Mouse (Mus musculus): ENCODE measurements around the gene Hrg. TPM values are rescaled to one million over a fixed set of nuclear protein-coding genes. Genes with fewer than 3 reads are reported as not detected.
"Not testable (repeated sequence)": the region's sequence is repeated elsewhere in the genome, so short reads cannot be mapped to it uniquely, and the experiment has no call there.

The Hrg gene
- total RNA-seq, 2 experiments from 2014 or later, result not detected

DNA sequence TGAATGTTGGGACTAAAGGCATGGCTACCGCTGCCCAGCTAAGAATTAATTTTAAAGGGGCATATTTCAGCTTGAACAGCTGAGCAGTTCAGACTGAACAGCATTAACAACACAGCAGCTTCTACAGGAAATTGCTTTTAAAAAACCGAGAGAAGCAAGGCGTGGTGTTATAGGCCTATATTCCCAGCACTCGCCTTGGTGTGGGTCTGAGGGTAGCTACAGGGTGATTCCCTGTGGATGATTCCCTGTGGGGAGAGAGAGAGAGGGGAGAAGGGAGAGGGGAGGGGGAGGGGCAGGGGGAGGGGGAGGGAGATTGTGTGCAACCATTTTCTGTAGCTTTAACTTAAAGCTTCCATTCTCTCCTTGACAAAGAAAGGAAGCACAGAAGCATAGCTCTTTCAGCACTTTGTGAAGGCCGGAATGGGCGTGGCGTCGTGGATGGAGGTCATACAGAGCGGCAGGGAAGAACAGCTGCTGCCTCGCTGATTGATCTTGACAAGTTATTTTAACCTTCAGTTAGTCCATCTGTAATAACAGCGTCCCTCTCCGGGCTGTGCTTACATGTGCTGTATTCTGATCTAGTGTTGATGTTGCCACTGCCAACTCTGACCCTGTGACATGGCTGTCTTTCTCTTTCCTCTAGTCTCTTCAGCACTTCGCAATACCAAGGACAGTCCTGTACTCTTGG lies 4.7 kb downstream of the Hrg start:
- ATAC-seq (replicated peaks; ENCODE audit: low FRiP score, poor library complexity, severe bottlenecking), result no peak

DNA sequence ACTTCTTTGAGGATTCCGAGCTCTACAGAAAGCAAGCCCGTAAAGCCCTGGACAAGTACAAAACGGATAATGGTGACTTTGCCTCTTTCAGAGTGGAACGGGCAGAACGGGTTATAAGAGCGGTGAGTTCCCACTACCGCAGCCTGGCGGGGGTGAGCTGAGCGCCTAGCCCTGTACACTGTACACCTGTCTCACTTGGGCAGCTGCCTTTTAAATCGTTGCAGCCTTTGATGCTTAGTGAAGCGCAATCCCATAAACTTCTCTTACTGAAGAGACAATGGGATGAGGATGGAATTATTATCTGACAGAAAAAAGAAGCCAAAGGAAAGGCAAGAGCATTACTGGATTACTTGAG lies 5.2 kb downstream of the Hrg start:
- ATAC-seq (replicated peaks; ENCODE audit: low FRiP score, poor library complexity, severe bottlenecking), result no peak

DNA sequence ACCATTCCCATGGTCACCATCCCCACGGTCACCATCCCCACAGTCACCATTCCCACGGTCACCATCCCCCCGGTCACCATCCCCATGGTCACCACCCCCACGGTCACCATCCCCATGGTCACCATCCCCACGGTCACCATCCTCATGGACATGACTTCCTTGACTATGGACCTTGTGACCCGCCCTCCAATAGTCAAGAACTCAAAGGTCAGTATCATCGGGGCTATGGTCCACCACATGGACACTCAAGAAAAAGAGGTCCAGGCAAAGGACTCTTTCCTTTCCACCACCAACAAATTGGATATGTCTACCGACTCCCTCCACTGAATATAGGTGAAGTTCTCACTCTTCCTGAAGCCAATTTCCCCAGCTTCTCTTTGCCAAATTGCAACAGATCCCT lies 10.2 kb downstream of the Hrg start:
- ATAC-seq (replicated peaks; ENCODE audit: low FRiP score, poor library complexity, severe bottlenecking), result no peak

DNA sequence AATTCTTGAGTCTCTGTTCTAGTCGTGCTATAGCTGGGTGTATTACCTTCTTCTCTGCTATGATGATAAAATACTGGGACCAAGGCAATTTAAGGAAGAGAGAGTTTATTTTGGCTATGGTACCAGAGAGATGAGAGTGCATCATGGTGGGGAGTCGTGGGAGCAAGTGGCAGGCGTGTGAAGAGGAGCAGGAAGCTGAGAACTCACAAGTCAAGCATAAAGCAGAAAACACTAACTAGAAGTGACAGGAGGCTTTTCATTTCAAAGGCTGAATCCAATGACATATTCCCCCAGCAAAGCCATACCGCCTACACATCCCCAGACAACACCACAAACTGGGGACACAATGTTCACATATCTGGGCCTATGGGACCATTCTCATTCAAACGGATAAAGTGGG lies 11.4 kb downstream of the Hrg start:
- no peak for ATAC-seq (replicated peaks; ENCODE audit: low FRiP score, poor library complexity, severe bottlenecking)

GRCm38 (mm10) chr16:22963293-22963692 lies 12.4 kb downstream of the Hrg start:
- no peak for ATAC-seq (replicated peaks; ENCODE audit: low FRiP score, poor library complexity, severe bottlenecking)

- ATAC-seq (replicated peaks; ENCODE audit: low FRiP score, poor library complexity, severe bottlenecking), result no peak
These were observed 16.6 kb downstream of the Hrg start for GRCm38 (mm10) chr16:22967383-22968030.

DNA sequence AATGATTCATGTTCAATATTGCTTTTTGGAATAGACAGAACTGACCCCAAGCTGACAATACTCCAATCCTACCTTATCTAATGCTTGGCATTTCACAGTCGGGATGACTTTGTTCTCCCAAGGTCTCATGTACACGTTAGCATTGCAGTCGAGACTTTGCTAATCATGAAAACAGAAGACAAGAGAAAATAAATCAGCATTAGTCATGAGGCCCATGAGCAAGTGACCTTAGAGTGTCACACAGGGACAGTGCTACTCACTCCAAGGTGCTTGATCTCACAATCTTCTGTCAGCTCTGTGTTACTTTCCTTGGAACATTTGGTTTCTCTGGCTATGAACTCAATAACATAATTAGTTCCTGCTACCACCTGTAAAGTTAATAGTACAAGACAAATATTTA lies 46.1 kb downstream of the Hrg start:
- not testable (repeated sequence) for ATAC-seq (replicated peaks; ENCODE audit: low FRiP score, poor library complexity, severe bottlenecking)

Other genes with a start within 250 kb of the Hrg start
- not detected in 2 replicates for gene Crygs, start 139.5 kb upstream of the Hrg start, total RNA-seq (2015; ENCODE audit: low replicate concordance)
- gene Crygs, start 139.5 kb upstream of the Hrg start, total RNA-seq (2017; ENCODE audit: low replicate concordance), result not detected in 2 replicates
- 12.5 and 13.6 TPM in 2 replicates for gene Tbccd1, start 93.4 kb upstream of the Hrg start, total RNA-seq (2015; ENCODE audit: low replicate concordance)
- gene Tbccd1, start 93.4 kb upstream of the Hrg start, total RNA-seq (2017; ENCODE audit: low replicate concordance), result 21.0 and 21.3 TPM in 2 replicates
- 27.2 and 43.8 TPM in 2 replicates for gene Dnajb11, start 93.2 kb upstream of the Hrg start, total RNA-seq (2015; ENCODE audit: low replicate concordance)
- gene Dnajb11, start 93.2 kb upstream of the Hrg start, total RNA-seq (2017; ENCODE audit: low replicate concordance), result 42.3 and 65.0 TPM in 2 replicates
- not detected in 2 replicates for gene Ahsg, start 59.8 kb upstream of the Hrg start, total RNA-seq (2015; ENCODE audit: low replicate concordance)
- not detected in 2 replicates for gene Ahsg, start 59.8 kb upstream of the Hrg start, total RNA-seq (2017; ENCODE audit: low replicate concordance)
- gene Fetub, start 32.7 kb upstream of the Hrg start, total RNA-seq (2015; ENCODE audit: low replicate concordance), result not detected in 2 replicates
- gene Fetub, start 32.7 kb upstream of the Hrg start, total RNA-seq (2017; ENCODE audit: low replicate concordance), result not detected in 2 replicates
- not detected in 2 replicates for gene Kng2, start 78.4 kb downstream of the Hrg start, total RNA-seq (2015; ENCODE audit: low replicate concordance)
- 2.1 and 3.2 TPM in 2 replicates for gene Kng2, start 78.4 kb downstream of the Hrg start, total RNA-seq (2017; ENCODE audit: low replicate concordance)
- gene Kng1, start 106.8 kb downstream of the Hrg start, total RNA-seq (2015; ENCODE audit: low replicate concordance), result not detected in 2 replicates
- gene Kng1, start 106.8 kb downstream of the Hrg start, total RNA-seq (2017; ENCODE audit: low replicate concordance), result 0.51 TPM in 1 of 2 replicates, not detected in the other
- 120 and 145 TPM in 2 replicates for gene Eif4a2, start 156.4 kb downstream of the Hrg start, total RNA-seq (2015; ENCODE audit: low replicate concordance)
- 151 and 206 TPM in 2 replicates for gene Eif4a2, start 156.4 kb downstream of the Hrg start, total RNA-seq (2017; ENCODE audit: low replicate concordance)
- gene Rfc4, start 176.7 kb downstream of the Hrg start, total RNA-seq (2015; ENCODE audit: low replicate concordance), result 51.0 and 64.0 TPM in 2 replicates
- 20.4 and 27.0 TPM in 2 replicates for gene Rfc4, start 176.7 kb downstream of the Hrg start, total RNA-seq (2017; ENCODE audit: low replicate concordance)
- gene Adipoq, start 195.5 kb downstream of the Hrg start, total RNA-seq (2015; ENCODE audit: low replicate concordance), result 4.4 TPM in 1 of 2 replicates, not detected in the other
- not detected in 2 replicates for gene Adipoq, start 195.5 kb downstream of the Hrg start, total RNA-seq (2017; ENCODE audit: low replicate concordance)

Measured in erythroblast, adult 5-6 weeks (primary cell).